Mouse (Mus musculus) forebrain, postnatal 0 days (tissue): ENCODE measurements at regions not wholly inside any gene's neighbourhood (a gene's known extent, or its start where the extent isn't known, plus 50 kb on each side); places are given as distances from the start of the nearest gene placed in this dataset.
A peak's percentile ranks its signal among the peaks of the same experiment; 100 is the strongest.
"Not testable (repeated sequence)": the region's sequence is repeated elsewhere in the genome, so short reads cannot be mapped to it uniquely, and the experiment has no call there.

ENCODE experiments used
- ATAC-seq: fragments of 200-750 bp; cut with Nextera tagmentation; 2 replicates; pipeline ENCODE4 v1.8.0; 2017; ENCODE audit warnings: mild to moderate bottlenecking, moderate library complexity
- DNase-seq: peaks from one replicate; pipeline ENCODE4 v3.0.0-alpha.2; 2015
- H3K27ac ChIP-seq: fragments of 300-500 bp; sonication (generic); 2 replicates; pipeline ENCODE4 v1.5.1; 2014; ENCODE audit warnings: low read depth, mild to moderate bottlenecking, antibody characterized with exemption, low read length, moderate library complexity, mixed read lengths
- H3K27me3 ChIP-seq: fragments of 300-500 bp; sonication (generic); 2 replicates; pipeline ENCODE4 v1.6.1; 2014; ENCODE audit warnings: mild to moderate bottlenecking, low read length, mixed read lengths; ENCODE audit not compliant: insufficient read depth
- H3K36me3 ChIP-seq: fragments of 300-500 bp; sonication (generic); 2 replicates; pipeline ENCODE4 v1.6.1; 2014; ENCODE audit warnings: mild to moderate bottlenecking, moderate library complexity; ENCODE audit not compliant: insufficient read depth
- H3K4me1 ChIP-seq: fragments of 300-500 bp; sonication (generic); 2 replicates; pipeline ENCODE4 v1.6.1; 2014; ENCODE audit warnings: antibody characterized with exemption; ENCODE audit not compliant: insufficient read depth
- H3K4me2 ChIP-seq: fragments of 300-500 bp; sonication (generic); 2 replicates; pipeline ENCODE4 v1.6.1; 2014; ENCODE audit warnings: low read depth, mild to moderate bottlenecking, moderate library complexity
- H3K4me3 ChIP-seq: fragments of 300-500 bp; sonication (generic); 2 replicates; pipeline ENCODE4 v1.5.1; 2014; ENCODE audit warnings: low read depth, low read length, mixed read lengths
- H3K9ac ChIP-seq: fragments of 300-500 bp; sonication (generic); 2 replicates; pipeline ENCODE4 v1.6.1; 2014; ENCODE audit warnings: mild to moderate bottlenecking
- H3K9me3 ChIP-seq: fragments of 300-500 bp; sonication (generic); 2 replicates; pipeline ENCODE4 v1.6.1; 2016; ENCODE audit warnings: low read length
- CTCF ChIP-seq: sonication (generic); IDR thresholded peaks from 2 replicates; pipeline ENCODE4 v1.5.1; 2016; ENCODE audit warnings: antibody characterized with exemption, control low read depth, low read depth
- WGBS: fragments of 180-500 bp; shearing (Covaris S2); extraction: QIAGEN DNeasy Blood & Tissue Kit; methylation state at CpG from one replicate; pipeline ENCODE4 v1.1.7; 2014; 5-methylcytosine and 5-hydroxymethylcytosine counted together

DNA sequence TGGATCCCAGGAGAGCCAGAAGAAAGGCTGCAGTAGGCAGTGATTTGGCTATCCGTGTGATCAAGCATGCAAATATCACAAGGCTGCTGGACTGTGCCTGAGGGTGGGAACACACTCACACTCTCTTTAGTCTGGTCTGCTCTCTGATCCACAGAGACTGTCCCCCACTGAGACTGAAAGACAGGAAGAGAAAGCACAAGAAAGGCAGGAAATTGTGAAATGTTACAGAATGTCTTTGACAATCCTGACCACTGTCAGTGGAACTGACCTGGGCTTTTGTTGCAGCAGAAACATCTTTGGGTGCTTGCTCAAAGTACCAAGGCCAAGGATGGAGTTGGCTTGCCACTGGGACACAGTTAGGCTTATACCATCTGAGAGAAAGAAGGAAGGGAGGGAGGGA, 52.3 kb upstream of the Gpd2 start:
- H3K36me3 ChIP-seq, result no peaks in the 10 kb centered on the region
- no peak for DNase-seq
- H3K27me3 ChIP-seq, result no peaks in the 10 kb centered on the region
- no peak for TF ChIP-seq CTCF
- no peak overlapping the region for H3K9ac ChIP-seq
- no peaks in the 10 kb centered on the region for H3K4me1 ChIP-seq
- H3K4me3 ChIP-seq, result no peak overlapping the region
- H3K9me3 ChIP-seq, result no peaks in the 10 kb centered on the region
- ATAC-seq, result no peak
- no peak overlapping the region for H3K4me2 ChIP-seq
- no peak overlapping the region for H3K27ac ChIP-seq
- 10% methylated on average over 1 of the region's 1 CpGs for WGBS

DNA sequence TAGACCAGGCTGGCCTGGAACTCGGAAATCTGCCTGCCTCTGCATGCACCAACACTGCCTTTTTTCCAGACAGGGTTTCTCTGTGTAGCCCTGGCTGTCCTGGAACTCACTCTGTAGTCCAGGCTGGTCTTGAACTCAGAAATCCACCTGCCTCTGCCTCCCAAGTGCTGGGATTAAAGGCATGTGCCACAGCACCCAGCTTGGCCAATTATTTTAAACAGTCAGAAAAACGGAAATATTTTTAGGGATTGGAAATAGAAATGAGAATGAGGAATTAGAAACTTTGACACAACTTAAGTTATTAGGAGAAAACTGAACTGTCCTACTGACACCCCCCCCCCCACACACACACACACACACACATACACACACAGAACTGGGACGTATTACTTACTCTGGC, 54.3 kb upstream of the Gpd2 start:
- not testable (repeated sequence) for H3K36me3 ChIP-seq, H3K4me1 ChIP-seq, H3K9me3 ChIP-seq, DNase-seq, H3K4me2 ChIP-seq, H3K9ac ChIP-seq, H3K4me3 ChIP-seq, ATAC-seq, H3K27ac ChIP-seq, H3K27me3 ChIP-seq
- 82% methylated on average over 3 of the region's 3 CpGs for WGBS

- H3K4me1 ChIP-seq, result no peaks in the 10 kb centered on the region
- H3K27ac ChIP-seq, result peak overlapping the region; percentile 93
- peak overlapping the region; percentile 53 for H3K4me2 ChIP-seq
- H3K36me3 ChIP-seq, result no peaks in the 10 kb centered on the region
- ATAC-seq (peak; percentile 98), DNase-seq (peak; percentile 98)
- H3K9ac ChIP-seq, result peak overlapping the region; percentile 73
- no peaks in the 10 kb centered on the region for H3K9me3 ChIP-seq
- no peaks in the 10 kb centered on the region for H3K27me3 ChIP-seq
- no peak for TF ChIP-seq CTCF
- WGBS, result under 1% methylated on average over 37 of the region's 37 CpGs
- H3K4me3 ChIP-seq, result peak overlapping the region; percentile 65
Observed at GRCm38 (mm10) chr2:57181692-57182541, 55.5 kb upstream of the Gpd2 start.

- Histone ChIP-seq H3K9ac (peak overlapping the region; percentile 73), H3K4me2 (peak overlapping the region; percentile 53), H3K27ac (peak overlapping the region; percentile 93), H3K27me3 (no peaks in the 10 kb centered on the region), H3K9me3 (no peaks in the 10 kb centered on the region), H3K36me3 (no peaks in the 10 kb centered on the region), H3K4me1 (no peaks in the 10 kb centered on the region), H3K4me3 (peak overlapping the region; percentile 65)
- no peak for TF ChIP-seq CTCF
- ATAC-seq, result no peak
- 5% methylated on average over 4 of the region's 4 CpGs for WGBS
- no peak for DNase-seq
Observed at GRCm38 (mm10) chr2:57181350-57181691, 56.1 kb upstream of the Gpd2 start.

DNA sequence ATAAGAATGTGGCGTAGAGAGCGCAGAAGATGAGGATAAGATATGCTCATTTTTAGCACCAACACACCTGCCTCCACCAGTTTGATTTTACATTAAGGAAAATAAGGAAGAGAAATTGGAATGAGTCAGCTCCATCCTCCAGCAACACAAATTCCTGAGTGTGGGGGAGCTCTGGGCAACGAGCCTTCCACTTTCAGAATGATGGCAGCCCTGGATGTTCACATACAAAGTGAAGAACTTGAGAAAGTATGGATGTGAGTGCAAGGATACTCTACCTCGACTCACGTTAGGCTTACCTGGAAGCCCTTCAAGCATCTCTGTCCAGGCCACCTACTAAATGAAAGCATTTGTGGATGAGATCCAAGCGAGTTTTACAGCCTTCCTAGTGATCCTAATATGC, 54.3 kb upstream of the Nr4a2 start:
- no peak overlapping the region for H3K27ac ChIP-seq
- no peaks in the 10 kb centered on the region for H3K27me3 ChIP-seq
- no peaks in the 10 kb centered on the region for H3K9me3 ChIP-seq
- no peak for DNase-seq
- no peak for TF ChIP-seq CTCF
- 81% methylated on average over 6 of the region's 6 CpGs for WGBS
- ATAC-seq, result no peak
- H3K9ac ChIP-seq, result no peak overlapping the region
- no peak overlapping the region for H3K4me2 ChIP-seq
- no peak overlapping the region for H3K4me3 ChIP-seq
- H3K4me1 ChIP-seq, result no peaks in the 10 kb centered on the region
- H3K36me3 ChIP-seq, result no peaks in the 10 kb centered on the region

DNA sequence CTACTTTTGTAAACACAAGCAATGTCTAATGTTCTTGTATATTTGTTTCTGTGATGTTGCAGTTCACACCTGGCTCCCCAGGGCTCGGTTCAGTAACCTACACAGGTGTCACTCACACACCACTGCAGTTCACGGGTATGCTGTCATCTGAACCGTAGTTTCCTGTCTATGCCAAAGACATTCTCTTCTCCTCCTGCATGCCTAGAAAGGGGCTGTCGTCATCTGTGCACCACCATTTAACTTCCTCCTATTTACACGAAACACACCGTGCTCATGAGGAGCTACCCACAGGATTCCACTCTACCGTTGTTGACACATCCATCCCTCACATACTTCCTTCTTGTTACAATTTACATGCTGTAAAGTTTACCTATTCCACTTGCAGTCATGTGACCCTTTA, 52.7 kb upstream of the Nr4a2 start:
- H3K9me3 ChIP-seq, result no peaks in the 10 kb centered on the region
- DNase-seq, result no peak
- no peaks in the 10 kb centered on the region for H3K27me3 ChIP-seq
- H3K27ac ChIP-seq, result no peak overlapping the region
- no peak overlapping the region for H3K4me3 ChIP-seq
- H3K9ac ChIP-seq, result no peak overlapping the region
- H3K4me2 ChIP-seq, result no peak overlapping the region
- H3K4me1 ChIP-seq, result no peaks in the 10 kb centered on the region
- WGBS, result 93% methylated on average over 7 of the region's 7 CpGs
- TF ChIP-seq CTCF, result no peak
- no peak for ATAC-seq
- no peaks in the 10 kb centered on the region for H3K36me3 ChIP-seq

- H3K27ac ChIP-seq, result no peak overlapping the region
- no peaks in the 10 kb centered on the region for H3K36me3 ChIP-seq
- WGBS, result 77% methylated on average over 1 of the region's 1 CpGs
- DNase-seq, result no peak
- no peak overlapping the region for H3K4me2 ChIP-seq
- H3K27me3 ChIP-seq, result no peaks in the 10 kb centered on the region
- no peak overlapping the region for H3K9ac ChIP-seq
- H3K9me3 ChIP-seq, result no peaks in the 10 kb centered on the region
- ATAC-seq, result no peak
- no peak overlapping the region for H3K4me3 ChIP-seq
- no peaks in the 10 kb centered on the region for H3K4me1 ChIP-seq
- TF ChIP-seq CTCF, result no peak
Observed at GRCm38 (mm10) chr2:57175219-57175618, 51.4 kb upstream of the Nr4a2 start.
